ENCODE assay signal across 20 mouse cellular contexts in genomic region chr7:65623330-65623729, GRCm38 (mm10).
"Had no signal": no experiment of that assay in that cellular context is flagged by ENCODE, and none has a peak within 500 bp of the region (broad histone marks: within the 10 kb centered on the region; RNA-seq: fewer than 3 reads in every experiment).

No protein-coding gene starts in this region.

- H3K27me3 ChIP-seq: heart, embryonic 12.5 days; hindbrain, embryonic 12.5 days; intestine, embryonic 15.5 days; limb, embryonic 13.5 days; limb, embryonic 15.5 days; liver, embryonic 12.5 days had no signal

- ATAC-seq: hindbrain, embryonic 16.5 days; inflammation-experienced regulatory T-cells, adult 6 months; intestine, embryonic 15.5 days; intestine, postnatal 0 days; liver, embryonic 12.5 days had no signal

- DNase-seq: gastrocnemius, adult 2 months; gastrocnemius, postnatal 10 days; gastrocnemius, postnatal 25 days; heart, postnatal 10 days; heart, postnatal 4 days; kidney, adult 18-20 months; kidney, adult 8-10 months; kidney, postnatal 10 days; kidney, postnatal 25 days; kidney, postnatal 4 days; left cerebral cortex, postnatal 4 days had no signal
